Mouse (Mus musculus) activated CD4-positive, CD25-positive, alpha-beta regulatory T cell, adult 9 weeks (primary cell): ENCODE data around the gene Cfap43. TPM values are rescaled to one million over a fixed set of nuclear protein-coding genes. Genes with fewer than 3 reads are reported as not detected.

ENCODE experiments used
- polyA plus RNA-seq: library from polyadenylated mRNA; unstranded; fragments of 100-300 nt; shearing (Covaris generic); gene quantifications from one replicate; pipeline ENCODE4 v1.2.1, GENCODE M21; 2017

Gene Cfap43
- polyA plus RNA-seq = 0.20 TPM

DNA sequence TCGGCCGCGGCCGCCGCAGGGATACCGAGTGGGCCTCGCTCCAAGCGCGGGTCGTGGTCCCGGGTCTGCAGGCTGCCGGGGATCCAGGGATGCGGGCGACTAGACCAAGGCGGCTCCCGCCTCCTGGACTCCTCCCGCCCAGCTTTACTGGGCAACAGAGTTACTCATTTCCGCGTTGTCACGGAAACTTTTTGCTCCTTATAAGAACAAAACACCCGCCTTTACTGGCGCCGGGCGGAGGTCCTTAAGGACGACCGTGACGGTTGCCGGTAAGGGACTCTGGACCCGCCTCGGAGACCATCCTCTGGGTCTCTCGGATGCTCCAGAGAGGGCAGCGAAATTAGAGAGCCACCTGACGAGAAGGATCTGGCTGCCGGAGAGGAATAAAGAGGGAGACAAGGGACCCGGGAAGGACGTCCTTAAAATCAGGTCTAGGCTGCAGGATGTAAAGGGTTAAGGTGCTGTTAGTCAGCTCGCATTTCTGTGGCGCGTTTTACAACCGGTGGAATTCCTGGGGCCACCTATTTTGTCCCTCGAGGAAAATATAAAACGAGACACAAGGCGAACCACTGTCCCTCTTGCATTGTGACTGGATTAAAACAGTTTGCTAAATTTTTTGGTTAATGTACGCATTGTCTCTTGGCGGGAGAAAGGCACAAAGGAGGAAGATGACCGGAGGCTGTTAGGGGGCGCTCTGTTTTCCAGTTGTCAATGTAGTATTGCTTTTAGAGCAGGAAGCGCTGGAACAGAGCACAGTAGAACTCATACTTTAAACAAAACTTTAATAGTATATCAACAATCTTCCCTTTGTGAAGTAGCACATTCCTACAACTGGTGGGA, at the start of gene Cfap43, which contains the start of gene Itprip:
Gene Cfap43, minus strand, starts transcription at position 162 of the 840 bp plus-strand sequence.
Gene Itprip, minus strand, starts transcription at position 174 of the 840 bp plus-strand sequence.

DNA sequence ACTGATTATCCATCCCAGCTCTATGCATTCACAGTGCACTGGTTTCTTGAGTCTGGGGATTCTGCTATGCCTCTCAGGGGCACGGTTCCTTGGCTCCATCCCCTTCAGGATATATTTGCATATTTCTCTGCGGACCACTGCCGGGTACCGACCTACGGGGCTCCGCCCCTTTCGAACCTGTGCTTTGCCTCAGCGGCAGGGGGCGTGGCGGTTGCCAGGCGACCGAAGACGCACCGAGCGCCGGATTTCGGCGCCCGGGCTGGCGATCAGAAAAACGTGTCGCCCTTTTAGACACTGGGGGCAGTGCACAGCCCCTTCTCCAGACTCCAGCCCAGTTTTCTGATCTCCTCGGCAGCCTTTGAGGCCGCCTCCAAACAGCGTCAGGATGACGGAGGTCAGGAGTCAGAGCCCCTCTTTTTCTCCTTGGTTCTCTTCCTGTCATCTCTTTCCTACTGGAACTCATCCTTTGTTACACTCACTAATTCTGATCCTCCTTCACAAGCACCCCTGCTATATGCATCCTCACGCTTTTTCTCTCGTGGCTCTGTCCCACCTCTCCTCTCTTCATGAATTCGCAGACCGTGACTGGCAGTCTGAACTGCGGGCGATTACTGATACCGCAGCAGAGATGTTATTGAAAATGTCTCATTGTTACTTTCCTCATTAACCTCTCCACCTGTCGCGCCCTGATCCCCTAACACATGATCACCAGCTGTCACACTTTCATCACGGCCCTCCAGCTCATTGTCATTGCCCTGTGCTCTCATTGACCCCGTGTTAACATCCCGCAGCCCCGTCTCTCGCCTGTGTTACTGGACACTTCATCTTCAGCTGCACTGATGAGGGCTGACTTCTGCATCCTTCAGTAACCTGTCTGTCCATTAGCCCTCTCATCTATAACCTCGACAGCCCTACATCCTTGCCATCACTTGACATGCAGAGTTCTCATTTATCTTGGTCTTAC, 18.6 kb upstream of the Cfap43 start, which contains the start of gene Cfap58:
Gene Cfap58, plus strand, starts transcription at position 233 of the 964 bp plus-strand sequence.

DNA sequence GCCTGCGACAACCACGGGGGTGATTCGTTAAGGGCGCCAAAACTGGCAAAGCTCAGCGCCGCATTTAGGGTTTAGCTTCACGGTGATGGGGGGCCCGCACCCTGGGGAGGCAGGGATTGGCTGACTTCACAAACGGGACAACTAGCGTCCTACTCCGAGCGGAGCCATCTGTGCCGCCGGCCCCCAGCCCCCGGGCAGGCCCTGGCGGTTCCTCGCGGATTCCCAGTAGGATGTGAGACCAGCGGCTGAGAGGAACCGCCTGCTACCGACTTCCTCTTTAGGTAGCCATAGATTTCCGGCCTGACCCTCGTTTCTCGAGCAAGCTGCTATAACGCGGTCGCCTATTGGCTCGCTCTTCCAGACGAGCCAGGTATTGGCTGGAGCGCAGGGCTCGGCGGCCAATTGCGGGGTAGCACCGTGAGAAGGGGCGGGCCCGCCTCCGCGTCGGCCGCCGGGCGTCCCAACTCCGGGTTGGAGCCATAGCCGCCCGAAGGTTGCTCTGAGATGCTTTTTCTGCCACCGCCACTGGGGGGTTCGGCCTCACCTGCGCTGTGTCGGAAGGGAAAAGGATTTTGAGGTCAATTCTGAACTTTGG, 53.6 kb downstream of the Cfap43 start, which contains the start of gene Gsto2:
Gene Gsto2, plus strand, starts transcription at position 182 of the 595 bp plus-strand sequence.

DNA sequence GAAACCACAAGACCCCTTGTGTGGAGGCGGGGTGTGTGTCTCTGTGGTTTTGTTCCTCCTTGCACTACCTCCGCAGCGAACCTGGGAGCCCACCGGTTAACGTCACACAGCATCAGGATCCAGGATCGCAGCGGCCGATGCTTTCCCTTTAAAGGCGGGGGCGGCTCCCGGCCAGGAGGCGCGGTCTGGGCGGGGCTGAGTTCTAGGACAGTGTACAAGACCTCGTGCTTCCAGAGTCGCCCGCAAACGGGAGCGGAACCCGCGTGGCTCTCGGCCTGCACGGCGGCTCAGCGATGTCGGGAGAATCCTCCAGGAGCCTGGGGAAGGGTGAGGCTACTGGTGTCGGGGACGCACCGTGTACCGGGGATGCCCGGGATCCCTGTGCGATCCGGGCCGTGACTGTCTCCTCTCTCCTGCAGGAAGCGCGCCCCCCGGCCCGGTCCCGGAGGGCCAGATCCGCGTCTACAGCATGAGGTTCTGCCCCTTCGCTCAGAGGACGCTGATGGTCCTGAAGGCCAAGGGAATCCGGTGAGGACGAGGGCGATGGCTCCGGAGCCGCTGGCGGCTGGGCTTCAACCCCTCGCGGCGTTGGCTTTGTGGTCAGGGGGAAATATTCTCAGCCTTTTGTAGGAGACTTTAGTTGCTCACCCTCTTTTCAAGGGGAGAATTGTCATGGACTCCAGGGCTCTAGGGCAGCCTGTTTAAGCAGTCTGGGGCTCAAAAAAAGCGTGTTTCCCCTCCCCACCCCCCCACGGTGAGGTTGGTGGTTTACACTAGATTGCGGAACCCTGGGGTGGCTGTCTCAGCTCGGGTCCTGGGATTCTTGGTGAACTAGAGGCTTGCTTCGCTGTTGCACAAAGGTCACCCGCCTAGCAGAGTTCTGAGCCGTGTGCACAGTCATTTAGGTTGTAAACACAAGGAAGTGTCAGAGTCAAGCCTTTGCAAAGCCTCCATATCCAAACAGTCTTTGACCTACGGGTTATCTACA, 64.0 kb downstream of the Cfap43 start, which contains the start of gene Gsto1:
Gene Gsto1, plus strand, starts transcription at position 175 of the 988 bp plus-strand sequence.

DNA sequence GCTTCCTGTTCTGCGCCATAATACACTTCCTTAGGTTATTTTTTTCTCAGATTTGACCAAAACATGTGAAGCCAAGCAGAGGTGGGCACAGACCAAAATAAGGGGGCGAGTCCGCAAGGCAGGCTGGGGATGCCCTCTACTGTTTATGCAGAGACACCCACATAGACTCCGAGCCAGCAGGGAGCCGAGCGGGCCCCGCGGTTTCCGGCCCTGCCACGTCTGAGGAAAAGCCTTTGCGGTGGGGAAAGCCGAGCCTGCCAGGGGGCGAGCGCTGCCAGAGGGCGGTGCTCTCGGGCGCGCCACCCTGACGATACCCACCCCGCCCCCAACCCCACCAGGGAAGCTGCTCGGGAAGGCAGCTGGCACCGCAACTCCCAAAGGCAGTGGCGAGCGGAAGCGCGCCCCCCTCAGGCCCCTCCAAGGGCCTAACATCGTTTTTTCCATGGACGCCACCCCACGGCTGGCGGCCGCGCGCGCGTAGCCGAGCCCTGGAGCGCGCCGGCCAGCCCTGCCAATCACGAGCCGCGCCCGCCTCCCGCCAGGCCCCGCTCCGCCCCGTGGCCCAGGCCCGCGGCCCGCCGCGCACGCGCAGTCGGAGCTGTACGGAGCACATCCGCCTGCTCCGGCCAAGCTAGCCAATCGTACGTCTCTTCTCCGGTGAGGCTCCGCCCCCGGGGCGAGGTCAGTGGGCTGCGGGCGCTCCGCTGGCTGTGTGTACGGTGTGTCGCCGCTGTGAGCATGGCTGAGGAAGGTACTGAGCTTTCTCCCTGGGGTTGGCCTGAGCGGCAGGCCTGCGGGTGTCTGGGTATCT, 187.8 kb downstream of the Cfap43 start, which contains the start of gene Sfr1:
Gene Sfr1, plus strand, starts transcription at position 612 of the 811 bp plus-strand sequence.

DNA sequence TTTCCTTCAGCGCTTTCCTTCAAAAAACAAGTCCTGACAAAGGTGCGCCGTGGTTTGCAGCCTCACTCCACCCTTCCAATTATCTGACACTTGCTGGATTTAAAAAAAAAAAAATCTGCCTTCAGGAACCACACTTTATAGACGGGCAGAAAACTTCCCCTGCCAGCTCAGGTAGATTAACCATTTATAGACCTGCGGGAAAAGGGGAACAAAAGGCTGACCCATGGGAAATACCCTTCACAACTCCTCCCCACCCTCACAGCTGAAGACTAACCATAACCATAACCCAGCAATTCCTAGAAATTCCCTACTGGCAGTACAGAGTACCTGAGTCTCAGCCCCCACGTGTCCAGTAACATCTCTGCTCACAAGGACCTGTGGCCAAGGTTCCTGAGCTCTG, 227.1 kb downstream of the Cfap43 start, which contains the start of gene Col17a1:
Gene Col17a1, minus strand, starts transcription at position 101 of the 400 bp plus-strand sequence.

Other genes starting within 250 kb of the Cfap43 start
- gene Col17a1, start 227.2 kb downstream of the Cfap43 start, polyA plus RNA-seq = not detected
- gene Sfr1, start 187.6 kb downstream of the Cfap43 start, polyA plus RNA-seq = 181 TPM
- gene Gsto1, start 64.3 kb downstream of the Cfap43 start, polyA plus RNA-seq = 82.3 TPM
- gene Gsto2, start 53.8 kb downstream of the Cfap43 start, polyA plus RNA-seq = not detected
- gene Itprip, start within 50 bp of the Cfap43 start, polyA plus RNA-seq = 46.4 TPM
- not detected for gene Cfap58, start 18.4 kb upstream of the Cfap43 start, polyA plus RNA-seq